Mouse (Mus musculus) intestine, postnatal 0 days (tissue): ENCODE data around the gene Mboat7. TPM values are rescaled to one million over a fixed set of nuclear protein-coding genes. Genes with fewer than 3 reads are reported as not detected.

Source experiments
- ATAC-seq: fragments of 200-750 bp; cut with Nextera tagmentation; 2 replicates; pipeline ENCODE4 v1.8.0; 2017; ENCODE audit warnings: mild to moderate bottlenecking, moderate TSS enrichment, moderate library complexity
- H3K27ac ChIP-seq: fragments of 300-500 bp; sonication (generic); 2 replicates; pipeline ENCODE4 v1.5.1; 2014; ENCODE audit warnings: mild to moderate bottlenecking, low read depth, low read length, moderate library complexity
- H3K27me3 ChIP-seq: fragments of 300-500 bp; sonication (generic); replicated peaks from 2 replicates; pipeline ENCODE4 v1.6.1; 2014; ENCODE audit warnings: low read length, mixed read lengths; ENCODE audit not compliant: control insufficient read depth, insufficient read depth
- H3K36me3 ChIP-seq: fragments of 300-500 bp; sonication (generic); 2 replicates; pipeline ENCODE4 v1.6.1; 2014; ENCODE audit warnings: mild to moderate bottlenecking, moderate library complexity; ENCODE audit not compliant: control insufficient read depth, insufficient read depth
- H3K4me1 ChIP-seq: fragments of 300-500 bp; sonication (generic); replicated peaks from 2 replicates; pipeline ENCODE4 v1.6.1; 2014; ENCODE audit warnings: antibody characterized with exemption, low read length, mixed read lengths; ENCODE audit not compliant: control insufficient read depth, insufficient read depth
- H3K4me2 ChIP-seq: fragments of 300-500 bp; sonication (generic); replicated peaks from 2 replicates; pipeline ENCODE4 v1.6.1; 2014; ENCODE audit warnings: low read depth, mild to moderate bottlenecking, moderate library complexity
- H3K4me3 ChIP-seq: fragments of 300-500 bp; sonication (generic); 2 replicates; pipeline ENCODE4 v1.5.1; 2014; ENCODE audit warnings: low read depth, low read length
- H3K9ac ChIP-seq: fragments of 300-500 bp; sonication (generic); 2 replicates; pipeline ENCODE4 v1.6.1; 2014; ENCODE audit warnings: mild to moderate bottlenecking, low read depth, low read length
- H3K9me3 ChIP-seq: fragments of 300-500 bp; sonication (generic); 2 replicates; pipeline ENCODE4 v1.6.1; 2016; ENCODE audit warnings: mixed run types; ENCODE audit not compliant: control insufficient read depth
- CTCF ChIP-seq: sonication (generic); IDR thresholded peaks from 2 replicates; pipeline ENCODE4 v1.5.1; 2016; ENCODE audit warnings: low read depth, mild to moderate bottlenecking, control low read depth, antibody characterized with exemption, moderate library complexity
- WGBS: fragments of 180-500 bp; shearing (Covaris S2); extraction: QIAGEN DNeasy Blood & Tissue Kit; methylation state at CpG from one replicate; pipeline ENCODE4 v1.1.7; 2014; 5-methylcytosine and 5-hydroxymethylcytosine counted together
- microRNA-seq: library from miRNA; unstranded; fragments of <30 nt; microRNA quantifications from one replicate; pipeline ENCODE4, GENCODE M21; 2016
- polyA plus RNA-seq: library from polyadenylated mRNA; unstranded; fragments of >200 nt; fragmentation: Nextera tagmentation; extraction: Ambion mirVana; gene quantifications from 2 replicates; pipeline ENCODE4 v1.2.1, GENCODE M21; 2015

Mboat7 gene
- polyA plus RNA-seq, 1 experiment from 2014 or later, result 28.4 TPM

- peak overlapping the region; percentile 73 for H3K9ac ChIP-seq
- ATAC-seq, result no peak
- peaks cover 24% of the 10 kb centered on the region for H3K36me3 ChIP-seq
- H3K27me3 ChIP-seq, result no peaks in the 10 kb centered on the region
- peak overlapping the region; percentile 53 for H3K4me3 ChIP-seq
- no peak for TF ChIP-seq CTCF
- no peak overlapping the region for H3K27ac ChIP-seq
- peak overlapping the region; percentile 75 for H3K4me2 ChIP-seq
- peaks cover 7% of the 10 kb centered on the region for H3K4me1 ChIP-seq
- WGBS, result 31% methylated on average over 4 of the region's 4 CpGs
- no peaks in the 10 kb centered on the region for H3K9me3 ChIP-seq
Measured at GRCm38 (mm10) chr7:3629030-3629429, 64.3 kb downstream of the Mboat7 start.

Small RNA genes within 50 kb of the gene (microRNA-seq; reads per million reads assigned to microRNA genes)
- gene Mir3572, result 4.9 reads per million, percentile 12 among the genes with 10 or more reads in this experiment

Other genes starting within 250 kb of the Mboat7 start
- gene Tarm1, start 190.9 kb downstream of the Mboat7 start, polyA plus RNA-seq, result not detected in 2 replicates
- 0.08 and 0.13 TPM in 2 replicates for gene Oscar, start 77.4 kb downstream of the Mboat7 start, polyA plus RNA-seq
- gene Ndufa3, start 76.2 kb downstream of the Mboat7 start, polyA plus RNA-seq, result 703 and 717 TPM in 2 replicates
- gene Tfpt, start 63.6 kb downstream of the Mboat7 start, polyA plus RNA-seq, result 12.2 and 12.8 TPM in 2 replicates
- gene Prpf31, start 63.5 kb downstream of the Mboat7 start, polyA plus RNA-seq, result 27.8 and 29.8 TPM in 2 replicates
- gene Cnot3, start 48.3 kb downstream of the Mboat7 start, polyA plus RNA-seq, result 19.9 and 20.8 TPM in 2 replicates
- 10.1 and 11.2 TPM in 2 replicates for gene Leng1, start 27.7 kb downstream of the Mboat7 start, polyA plus RNA-seq
- gene Tmc4, start 16.0 kb downstream of the Mboat7 start, polyA plus RNA-seq, result 100 TPM in 2 replicates
- gene Tsen34, start 660 bp downstream of the Mboat7 start, polyA plus RNA-seq, result 123 and 129 TPM in 2 replicates
- gene Rps9, start 10.5 kb upstream of the Mboat7 start, polyA plus RNA-seq, result 791 and 834 TPM in 2 replicates
- gene Pirb, start 26.9 kb upstream of the Mboat7 start, polyA plus RNA-seq, result 0.69 and 0.77 TPM in 2 replicates
- not detected in 2 replicates for gene Gm15448, start 132.2 kb upstream of the Mboat7 start, polyA plus RNA-seq
- 0.17 and 0.20 TPM in 2 replicates for gene Pira2, start 151.5 kb upstream of the Mboat7 start, polyA plus RNA-seq
- not detected in 2 replicates for gene Gm14548, start 204.6 kb upstream of the Mboat7 start, polyA plus RNA-seq
- not detected in 2 replicates for gene Lilra6, start 222.0 kb upstream of the Mboat7 start, polyA plus RNA-seq